Mouse (Mus musculus) ES-Bruce4 (cell line): Measurements from ENCODE around the gene Arl15.

ENCODE experiments used
- CTCF ChIP-seq: IDR thresholded peaks from one replicate; pipeline ENCODE4 v1.8.1; 2011; ENCODE audit warnings: low read depth, low read length
- POLR2A ChIP-seq: IDR thresholded peaks from one replicate; pipeline ENCODE4 v1.8.1; 2011; ENCODE audit warnings: low read length; ENCODE audit not compliant: insufficient read depth

- TF ChIP-seq CTCF (no peak), POLR2A (no peak)
These were observed 23.0 kb upstream of the Arl15 start for GRCm38 (mm10) chr13:113771340-113771739.
